Mouse (Mus musculus) brain, embryonic 14.5 days (tissue): ENCODE measurements around the gene Aebp2. TPM values are rescaled to one million over a fixed set of nuclear protein-coding genes. Genes with fewer than 3 reads are reported as not detected.

Experiments used
- DNase-seq: peaks from one replicate; pipeline ENCODE4 v3.0.0-alpha.2; 2011; ENCODE audit warnings: low read depth
- CTCF ChIP-seq: fragments of 200-500 bp; IDR thresholded peaks from 2 replicates; pipeline ENCODE4 v1.5.1; 2012; ENCODE audit warnings: inconsistent platforms, mild to moderate bottlenecking, moderate library complexity, borderline replicate concordance; ENCODE audit not compliant: insufficient read depth, insufficient read length; ENCODE audit errors: extremely low read depth
- POLR2A ChIP-seq: fragments of 200-500 bp; IDR thresholded peaks from 2 replicates; pipeline ENCODE4 v1.6.1; 2012; ENCODE audit warnings: mild to moderate bottlenecking, inconsistent platforms, borderline replicate concordance; ENCODE audit not compliant: poor library complexity, insufficient read depth, insufficient read length, severe bottlenecking; ENCODE audit errors: extremely low read depth
- polyA plus RNA-seq: library from polyadenylated mRNA; depleted of rRNA; stranded (reverse); fragments of >200 nt; gene quantifications from 2 replicates; pipeline ENCODE4 v1.2.3, GENCODE M21; 2012

Aebp2 gene
- polyA plus RNA-seq, 1 experiment = 36.8 TPM

DNA sequence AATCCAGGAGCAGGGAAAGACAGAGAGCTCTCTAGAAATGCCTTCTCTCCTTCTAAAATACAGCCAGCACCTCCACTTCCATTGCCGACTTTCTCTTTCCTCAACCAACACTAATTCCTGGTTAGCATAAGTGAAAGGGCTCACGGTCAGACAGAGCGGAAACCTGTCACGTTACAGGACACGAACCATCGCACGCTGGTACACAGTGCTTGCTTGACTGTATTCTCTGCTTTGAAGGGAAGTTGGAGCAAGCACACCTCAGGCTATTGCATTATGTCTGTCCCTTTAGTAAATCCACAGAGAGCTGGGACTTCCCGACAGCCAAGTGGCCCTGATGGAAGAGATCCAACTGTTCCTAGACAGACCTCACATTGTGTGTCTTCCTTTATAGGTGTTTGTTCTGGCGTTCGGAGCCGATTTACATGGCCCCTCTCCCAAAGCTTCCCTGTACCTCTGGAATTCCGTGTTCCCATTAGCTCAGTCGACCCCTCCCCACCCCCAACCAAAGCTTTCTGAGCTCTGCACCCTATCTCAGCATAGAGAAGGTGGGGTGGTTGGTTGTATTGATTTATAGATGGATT, 10.5 kb upstream of the Aebp2 start:
- DNase-seq = peak; percentile 42
- TF ChIP-seq CTCF = no peak
- TF ChIP-seq POLR2A = no peak

- TF ChIP-seq POLR2A = no peak
- TF ChIP-seq CTCF = no peak
- DNase-seq = no peak
Observed at GRCm38 (mm10) chr6:140613822-140614221, 8.6 kb upstream of the Aebp2 start.

- no peak for DNase-seq
- no peak for TF ChIP-seq POLR2A
- TF ChIP-seq CTCF = no peak
Observed at GRCm38 (mm10) chr6:140614711-140615110, 7.8 kb upstream of the Aebp2 start.

GRCm38 (mm10) chr6:140620531-140621349, 1.7 kb upstream of the Aebp2 start:
- no peak for DNase-seq
- TF ChIP-seq CTCF = no peak
- no peak for TF ChIP-seq POLR2A

DNA sequence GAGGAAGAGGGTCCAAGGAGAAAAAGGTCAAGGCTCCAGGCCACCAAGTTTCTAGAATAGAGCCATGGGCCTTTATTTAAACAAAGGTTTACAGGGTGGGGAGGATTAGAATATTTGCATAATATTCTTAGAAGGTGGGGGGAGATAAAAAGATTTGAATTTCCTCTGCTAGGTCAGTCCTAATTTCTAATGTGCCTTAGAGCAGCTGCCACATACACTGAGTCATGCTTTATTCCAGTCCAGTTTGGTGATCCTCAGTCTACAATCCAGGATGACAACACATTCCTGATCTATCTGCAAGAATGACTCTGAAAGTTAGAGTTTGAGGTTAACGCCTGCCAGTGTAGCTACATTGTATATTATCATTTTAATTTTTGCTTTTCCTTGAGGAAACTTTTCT, 841 bp upstream of the Aebp2 start:
- no peak for TF ChIP-seq CTCF
- TF ChIP-seq POLR2A = no peak
- DNase-seq = no peak

DNA sequence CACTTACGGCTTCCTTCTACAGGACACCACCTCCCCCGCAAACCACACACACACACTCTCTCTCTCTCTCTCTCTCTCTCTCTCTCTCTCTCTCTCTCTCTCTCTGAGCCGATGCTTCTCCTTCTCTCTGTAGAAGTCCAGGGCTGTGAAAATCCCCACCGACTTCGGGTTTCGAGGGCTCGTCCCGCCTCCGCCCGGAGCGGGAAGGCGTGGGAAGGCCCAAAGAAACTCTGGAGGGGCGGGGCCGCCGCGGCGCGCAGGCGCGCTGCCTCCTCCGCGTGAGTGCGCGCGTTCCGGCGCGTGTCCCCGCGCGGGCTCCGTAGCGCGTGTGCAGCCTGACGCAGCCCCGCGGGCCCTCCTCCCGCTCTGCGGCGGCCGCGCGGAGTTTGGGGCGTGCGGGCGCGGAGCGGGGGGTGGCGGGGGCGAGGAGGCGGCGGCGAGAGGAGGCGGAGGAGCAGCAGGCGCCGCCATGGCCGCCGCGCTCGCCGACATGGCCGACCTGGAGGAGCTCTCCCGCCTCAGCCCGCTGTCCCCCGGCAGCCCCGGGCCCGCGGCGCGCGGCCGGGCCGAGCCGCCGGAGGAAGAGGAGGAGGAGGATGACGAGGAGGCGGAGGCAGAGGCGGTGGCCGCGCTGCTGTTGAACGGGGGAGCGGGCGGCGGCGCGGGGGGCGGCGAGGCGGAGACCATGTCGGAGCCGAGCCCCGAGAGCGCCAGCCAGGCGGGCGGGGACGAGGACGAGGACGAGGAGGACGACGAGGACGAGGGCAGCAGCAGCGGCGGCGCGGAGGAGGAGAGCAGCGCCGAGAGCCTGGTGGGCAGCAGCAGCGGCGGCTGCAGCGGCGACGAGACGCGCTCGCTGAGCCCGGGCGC, 998 bp downstream of the Aebp2 start:
- TF ChIP-seq POLR2A (peak; percentile 94), CTCF (no peak)
- peak; percentile 97 for DNase-seq

DNA sequence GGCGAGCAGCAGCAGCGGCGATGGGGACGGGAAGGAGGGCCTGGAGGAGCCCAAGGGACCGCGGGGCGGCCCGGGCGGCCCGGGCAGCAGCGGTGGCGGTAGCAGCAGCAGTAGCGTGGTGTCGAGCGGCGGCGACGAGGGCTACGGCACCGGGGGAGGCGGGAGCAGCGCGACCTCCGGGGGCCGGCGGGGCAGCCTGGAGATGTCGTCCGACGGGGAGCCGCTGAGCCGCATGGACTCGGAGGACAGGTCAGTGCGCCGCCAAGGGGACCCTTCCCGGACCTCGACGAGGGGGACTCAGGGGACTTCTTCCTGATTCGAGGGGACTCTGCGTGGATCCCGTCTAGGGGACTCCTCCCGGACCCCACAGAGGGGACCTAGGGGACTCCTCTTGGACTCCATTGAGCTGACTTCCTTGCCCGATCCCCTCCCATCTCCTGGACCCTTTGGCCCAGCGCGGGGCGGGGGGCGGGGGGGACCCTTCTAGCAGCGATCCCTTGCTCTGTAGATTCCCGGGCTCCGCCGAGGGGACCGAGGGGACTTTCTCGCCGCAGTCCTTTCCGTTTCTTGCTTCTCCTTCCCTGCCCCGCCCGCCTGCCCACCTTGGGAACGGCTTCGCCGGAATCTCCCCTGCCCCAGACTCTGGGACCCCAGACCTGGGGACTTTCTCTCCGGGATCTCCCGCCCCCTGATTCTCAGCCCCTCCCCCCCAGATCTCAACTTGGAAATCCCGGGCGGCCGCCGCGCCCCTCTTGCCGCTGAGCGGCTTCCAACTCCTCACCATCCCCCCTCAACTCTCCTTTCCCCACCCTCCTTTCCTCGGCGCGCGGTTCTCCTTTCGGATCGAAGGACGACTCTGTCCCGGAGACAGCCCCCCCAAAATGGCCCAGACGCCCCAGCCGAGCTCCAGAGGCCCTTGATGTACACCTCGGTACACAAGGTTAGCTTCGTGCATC, 1.9 kb downstream of the Aebp2 start:
- DNase-seq = peak; percentile 65
- TF ChIP-seq POLR2A (no peak), CTCF (no peak)

DNA sequence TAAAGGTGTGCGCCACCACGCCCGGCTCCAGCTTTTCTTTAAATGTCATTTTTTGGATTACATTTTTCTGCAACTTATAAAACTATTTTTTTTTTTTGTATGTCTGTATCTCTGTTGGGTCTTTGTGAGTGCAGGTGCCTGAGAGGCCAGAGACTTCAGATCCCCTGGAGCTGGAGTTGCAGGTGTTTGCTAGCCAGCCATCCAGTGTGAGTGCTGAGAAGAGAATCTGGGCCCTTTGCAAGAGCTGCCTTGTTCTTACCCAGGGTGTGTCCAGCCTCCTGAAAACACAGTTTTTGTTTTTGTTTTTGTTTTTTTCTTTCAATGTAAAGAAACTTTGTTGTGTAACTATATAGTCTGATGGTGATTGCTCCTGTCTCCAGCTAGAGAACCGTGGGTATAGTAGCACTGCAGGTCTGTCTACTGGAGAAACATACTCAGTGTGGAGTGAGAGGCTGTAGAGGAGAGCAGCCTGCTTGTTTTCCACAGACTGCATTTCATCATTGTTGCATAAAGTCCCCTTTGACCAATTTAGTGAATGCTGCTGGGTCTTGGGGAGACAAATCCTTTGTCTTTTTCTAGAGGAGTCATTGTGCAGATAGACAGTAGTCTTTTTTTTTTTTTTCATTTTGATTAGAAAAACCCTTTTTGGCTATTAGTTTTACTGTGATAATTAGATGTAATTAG, 6.9 kb downstream of the Aebp2 start:
- no peak for TF ChIP-seq POLR2A
- no peak for TF ChIP-seq CTCF

GRCm38 (mm10) chr6:140630306-140630705, 7.8 kb downstream of the Aebp2 start:
- DNase-seq = no peak
- TF ChIP-seq POLR2A (no peak), CTCF (no peak)

More for the DNA sequence above, 6.9 kb downstream of the Aebp2 start:
- no peak for DNase-seq

DNA sequence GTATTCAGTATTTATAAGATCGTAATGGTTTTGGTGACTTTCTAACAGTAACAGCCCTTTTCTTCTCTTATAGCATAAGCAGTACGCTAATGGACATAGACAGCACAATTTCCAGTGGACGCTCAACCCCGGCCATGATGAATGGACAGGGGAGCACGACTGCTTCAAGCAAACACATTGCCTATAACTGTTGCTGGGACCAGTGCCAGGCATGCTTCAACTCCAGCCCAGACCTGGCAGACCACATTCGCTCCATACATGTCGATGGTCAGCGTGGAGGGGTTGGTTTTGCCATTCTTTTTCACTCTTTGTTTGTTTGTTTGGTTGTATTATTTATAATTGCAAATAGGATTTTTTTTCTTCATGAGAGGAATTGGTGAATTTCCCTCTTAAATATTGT, 11.2 kb downstream of the Aebp2 start:
- DNase-seq = no peak
- no peak for TF ChIP-seq POLR2A
- TF ChIP-seq CTCF = no peak

GRCm38 (mm10) chr6:140636290-140636689, 13.8 kb downstream of the Aebp2 start:
- TF ChIP-seq CTCF = no peak
- no peak for TF ChIP-seq POLR2A
- DNase-seq = no peak
